Mouse (Mus musculus): Measurements from ENCODE around the gene Nrxn2. TPM values are rescaled to one million over a fixed set of nuclear protein-coding genes. Genes with fewer than 3 reads are reported as not detected.

Nrxn2 gene
- total and polyA plus RNA-seq, 3 experiments = 0.20 to 0.71 (median 0.30) TPM

DNA sequence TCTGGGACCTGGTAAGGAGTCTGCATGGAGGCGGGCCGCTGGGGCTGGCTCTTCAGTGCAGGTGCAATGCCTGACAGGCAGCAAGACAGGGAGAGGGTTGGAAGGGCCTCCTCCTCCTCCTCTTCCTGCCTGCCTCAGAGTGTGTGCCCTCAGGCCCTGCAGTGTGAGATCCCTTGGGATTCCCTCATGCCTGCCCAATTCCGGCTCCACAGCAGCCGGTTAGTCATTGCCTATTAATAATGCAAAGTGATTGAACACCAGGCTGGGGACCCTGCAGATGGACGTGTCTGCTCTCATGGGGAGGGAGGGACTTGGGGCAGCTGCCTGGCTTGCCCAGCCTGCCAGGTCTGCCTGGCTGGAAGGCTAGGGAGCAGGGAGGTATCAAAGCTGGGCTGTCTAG is 46.6 kb downstream of the Nrxn2 start:
- DNase-seq (ENCODE audit: extremely low read depth) = no peak
- H3K9ac ChIP-seq (ENCODE audit: insufficient read depth, low read depth) = no peak overlapping the region
- dilution Hi-C loops (cut with MboI; ENCODE audit: extremely low pct_ligation_motif_present, extremely low pct_unique_long_range_greater_than_20kb, low sequenced_read_pairs) (no loop called here), in situ Hi-C loops (cut with MboI; ENCODE audit: low pct_ligation_motif_present, low pct_unique_long_range_greater_than_20kb, low sequenced_read_pairs) (no loop called here)
- H3K4me3 ChIP-seq (replicated peaks in 1 of 3; ENCODE audit: low read depth in 2 of 3, low read length in 2 of 3, poor library complexity in 1 of 3) = no peak overlapping the region
- no peak overlapping the region for H3K4me2 ChIP-seq (ENCODE audit: insufficient read depth, low read depth, poor library complexity, severe bottlenecking)
- peaks cover 24% of the 10 kb centered on the region for H3K27me3 ChIP-seq (replicated peaks)
- H3K36me3 ChIP-seq (replicated peaks in 1 of 2; ENCODE audit: control insufficient read depth in 1 of 2, insufficient read depth in 1 of 2, low read length in 1 of 2) = no peaks in the 10 kb centered on the region
- no peak overlapping the region for H3K27ac ChIP-seq (ENCODE audit: insufficient read depth, low read depth)
- no peak for TF ChIP-seq ELF1 (IDR thresholded peaks at IDR 0.05; ENCODE audit: low read depth, low read length)
- no peak for TF ChIP-seq USF2 (conservative IDR thresholded peaks at IDR 0.05; ENCODE audit: low read depth, low read length)
- TF ChIP-seq JUND (conservative IDR thresholded peaks at IDR 0.05; ENCODE audit: low read depth, low read length) = no peak
- TF ChIP-seq ZKSCAN1 (IDR thresholded peaks at IDR 0.05; ENCODE audit: borderline replicate concordance, low read depth, low read length) = no peak
- TF ChIP-seq NELFE (IDR thresholded peaks at IDR 0.05; ENCODE audit: low read depth, low read length) = no peak
- no peak for TF ChIP-seq E2F4 (IDR thresholded peaks at IDR 0.05; ENCODE audit: insufficient replicate concordance, low read depth, low read length)
- TF ChIP-seq ETS1 (conservative IDR thresholded peaks at IDR 0.05; ENCODE audit: low read depth, low read length) = no peak
- TF ChIP-seq RCOR1 (conservative IDR thresholded peaks at IDR 0.05; ENCODE audit: low read depth, low read length) = no peak
- TF ChIP-seq ZC3H11A (IDR thresholded peaks at IDR 0.05; ENCODE audit: low read depth, low read length) = no peak
- H3K4me1 ChIP-seq (ENCODE audit: control insufficient read depth in 1 of 2, insufficient read depth in 2 of 2) = peaks cover 4 to 13% of the 10 kb centered on the region in 2 experiments; a peak in 3 of 4 replicates
- peaks cover 4% of the 10 kb centered on the region for H3K9me3 ChIP-seq (replicated peaks; ENCODE audit: low read length)
- H3K79me2 ChIP-seq (replicated peaks; ENCODE audit: control insufficient read depth, extremely low read depth, insufficient read depth, poor library complexity, severe bottlenecking) = no peaks in the 10 kb centered on the region

DNA sequence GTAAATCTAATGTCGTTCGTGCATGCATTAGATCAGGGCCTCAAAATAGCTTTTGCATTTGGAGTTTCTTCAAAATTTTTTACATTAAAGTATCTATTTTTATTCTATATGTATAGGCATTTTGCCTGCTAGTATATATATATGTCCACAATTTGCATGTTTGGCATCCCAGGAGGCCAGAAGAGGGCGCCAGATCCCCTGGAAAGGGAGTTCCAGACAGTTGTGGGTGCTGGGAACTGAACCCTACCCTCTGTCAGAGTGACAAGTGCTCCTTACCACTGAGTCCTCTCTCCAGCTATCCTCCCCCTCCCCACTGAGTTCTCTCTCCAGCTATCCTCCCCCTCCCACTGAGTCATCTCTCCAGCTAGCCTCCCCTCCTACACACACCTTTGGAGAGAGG is 48.4 kb downstream of the Nrxn2 start:
- Histone ChIP-seq H3K4me2 (ENCODE audit: insufficient read depth, low read depth, poor library complexity, severe bottlenecking) (no peak overlapping the region), H3K36me3 (replicated peaks in 1 of 2; ENCODE audit: control insufficient read depth in 1 of 2, insufficient read depth in 1 of 2, low read length in 1 of 2) (no peaks in the 10 kb centered on the region), H3K9ac (ENCODE audit: insufficient read depth, low read depth) (no peak overlapping the region), H3K27ac (ENCODE audit: insufficient read depth, low read depth) (no peak overlapping the region), H3K4me1 (ENCODE audit: control insufficient read depth in 1 of 2, insufficient read depth in 2 of 2) (peaks cover 4 to 13% of the 10 kb centered on the region in 2 experiments; a peak in 3 of 4 replicates), H3K79me2 (replicated peaks; ENCODE audit: control insufficient read depth, extremely low read depth, insufficient read depth, poor library complexity, severe bottlenecking) (no peaks in the 10 kb centered on the region), H3K27me3 (replicated peaks) (peaks cover 10% of the 10 kb centered on the region), H3K4me3 (replicated peaks in 1 of 3; ENCODE audit: low read depth in 2 of 3, low read length in 2 of 3, poor library complexity in 1 of 3) (no peak overlapping the region), H3K9me3 (replicated peaks; ENCODE audit: low read length) (peaks cover 4% of the 10 kb centered on the region)
- no peak for TF ChIP-seq JUND (conservative IDR thresholded peaks at IDR 0.05; ENCODE audit: low read depth, low read length)
- TF ChIP-seq HCFC1 (IDR thresholded peaks at IDR 0.05; ENCODE audit: low read depth, low read length) = no peak
- no peak for TF ChIP-seq BHLHE40 (IDR thresholded peaks at IDR 0.05; ENCODE audit: low read depth, low read length)
- no peak for TF ChIP-seq TCF12 (IDR thresholded peaks at IDR 0.05; ENCODE audit: low read depth, low read length)
- no peak for TF ChIP-seq PAX5 (IDR thresholded peaks at IDR 0.05; ENCODE audit: low read length)
- TF ChIP-seq ZMIZ1 (IDR thresholded peaks at IDR 0.05; ENCODE audit: low read depth, low read length) = no peak
- no peak for TF ChIP-seq POLR2AphosphoS2 (IDR thresholded peaks at IDR 0.05; ENCODE audit: low read depth, low read length)
- TF ChIP-seq KAT2A (IDR thresholded peaks at IDR 0.05; ENCODE audit: insufficient replicate concordance, low read length) = no peak
- TF ChIP-seq IRF4 (IDR thresholded peaks at IDR 0.05; ENCODE audit: low read depth, low read length) = no peak
- no peak for TF ChIP-seq E2F4 (IDR thresholded peaks at IDR 0.05; ENCODE audit: insufficient replicate concordance, low read depth, low read length)
- no peak for TF ChIP-seq USF1 (IDR thresholded peaks at IDR 0.05; ENCODE audit: low read depth, low read length)
- TF ChIP-seq ETS1 (conservative IDR thresholded peaks at IDR 0.05; ENCODE audit: low read depth, low read length) = no peak
- TF ChIP-seq NRF1 (IDR thresholded peaks at IDR 0.05; ENCODE audit: low read depth, low read length) = no peak
- no peak for DNase-seq (ENCODE audit: extremely low read depth)
- in situ Hi-C loops (cut with MboI; ENCODE audit: low pct_ligation_motif_present, low pct_unique_long_range_greater_than_20kb, low sequenced_read_pairs) = no loop called here
- dilution Hi-C loops (cut with MboI; ENCODE audit: extremely low pct_ligation_motif_present, extremely low pct_unique_long_range_greater_than_20kb, low sequenced_read_pairs) = no loop called here

Measured in CH12.LX (cell line).